Mouse (Mus musculus): Measurements from ENCODE around the gene Ppp3ca.
A peak's percentile ranks its signal among the peaks of the same experiment; 100 is the strongest.

The Ppp3ca gene

GRCm38 (mm10) chr3:136813886-136814285 lies 144.0 kb downstream of the Ppp3ca start:
- DNase-seq (ENCODE audit: low spot score): no peak

- no peak for DNase-seq (ENCODE audit: low spot score)
These were observed 145.0 kb downstream of the Ppp3ca start for GRCm38 (mm10) chr3:136814916-136815315.

- DNase-seq (ENCODE audit: low spot score): no peak
These were observed 146.4 kb downstream of the Ppp3ca start for GRCm38 (mm10) chr3:136816319-136816718.

- DNase-seq (ENCODE audit: low spot score): no peak
These were observed 149.1 kb downstream of the Ppp3ca start for GRCm38 (mm10) chr3:136818997-136819396.

GRCm38 (mm10) chr3:136821039-136821438 lies 151.1 kb downstream of the Ppp3ca start:
- no peak for DNase-seq (ENCODE audit: low spot score)

GRCm38 (mm10) chr3:136821993-136822392 lies 152.1 kb downstream of the Ppp3ca start:
- no peak for DNase-seq (ENCODE audit: low spot score)

GRCm38 (mm10) chr3:136822431-136822830 lies 152.5 kb downstream of the Ppp3ca start:
- DNase-seq (ENCODE audit: low spot score): no peak

GRCm38 (mm10) chr3:136828451-136828850 lies 158.5 kb downstream of the Ppp3ca start:
- DNase-seq (ENCODE audit: low spot score): no peak

- DNase-seq (ENCODE audit: low spot score): no peak
These were observed 159.2 kb downstream of the Ppp3ca start for GRCm38 (mm10) chr3:136829109-136829508.

GRCm38 (mm10) chr3:136830687-136831220 lies 160.8 kb downstream of the Ppp3ca start:
- no peak for DNase-seq (ENCODE audit: low spot score)

- no peak for DNase-seq (ENCODE audit: low spot score)
These were observed 163.2 kb downstream of the Ppp3ca start for GRCm38 (mm10) chr3:136833003-136833745.

GRCm38 (mm10) chr3:136833893-136834292 lies 164.0 kb downstream of the Ppp3ca start:
- no peak for DNase-seq (ENCODE audit: low spot score)

GRCm38 (mm10) chr3:136835851-136836250 lies 165.9 kb downstream of the Ppp3ca start:
- no peak for DNase-seq (ENCODE audit: low spot score)

- DNase-seq (ENCODE audit: low spot score): no peak
These were observed 166.6 kb downstream of the Ppp3ca start for GRCm38 (mm10) chr3:136836319-136837193.

- DNase-seq (ENCODE audit: low spot score): peak; percentile 50
These were observed 167.7 kb downstream of the Ppp3ca start for GRCm38 (mm10) chr3:136837589-136837988.

GRCm38 (mm10) chr3:136841282-136841681 lies 171.4 kb downstream of the Ppp3ca start:
- no peak for DNase-seq (ENCODE audit: low spot score)

- DNase-seq (ENCODE audit: low spot score): no peak
These were observed 172.5 kb downstream of the Ppp3ca start for GRCm38 (mm10) chr3:136842384-136842783.

GRCm38 (mm10) chr3:136843811-136844491 lies 174.0 kb downstream of the Ppp3ca start:
- DNase-seq (ENCODE audit: low spot score): no peak

- DNase-seq (ENCODE audit: low spot score): no peak
These were observed 179.1 kb downstream of the Ppp3ca start for GRCm38 (mm10) chr3:136849035-136849434.

- no peak for DNase-seq (ENCODE audit: low spot score)
These were observed 183.0 kb downstream of the Ppp3ca start for GRCm38 (mm10) chr3:136852921-136853320.

- no peak for DNase-seq (ENCODE audit: low spot score)
These were observed 183.7 kb downstream of the Ppp3ca start for GRCm38 (mm10) chr3:136853596-136853995.

- no peak for DNase-seq (ENCODE audit: low spot score)
These were observed 186.1 kb downstream of the Ppp3ca start for GRCm38 (mm10) chr3:136855996-136856395.

All from c-Kit-positive CD71-positive TER-119-positive erythroid progenitor cells, embryonic 14.5 days (primary cell).